Mouse (Mus musculus): ENCODE data around the gene Mt2. TPM values are rescaled to one million over a fixed set of nuclear protein-coding genes. Genes with fewer than 3 reads are reported as not detected.

Mt2 gene
- total and polyA plus RNA-seq, 3 experiments = 4.3 to 212 (median 54.4) TPM

DNA sequence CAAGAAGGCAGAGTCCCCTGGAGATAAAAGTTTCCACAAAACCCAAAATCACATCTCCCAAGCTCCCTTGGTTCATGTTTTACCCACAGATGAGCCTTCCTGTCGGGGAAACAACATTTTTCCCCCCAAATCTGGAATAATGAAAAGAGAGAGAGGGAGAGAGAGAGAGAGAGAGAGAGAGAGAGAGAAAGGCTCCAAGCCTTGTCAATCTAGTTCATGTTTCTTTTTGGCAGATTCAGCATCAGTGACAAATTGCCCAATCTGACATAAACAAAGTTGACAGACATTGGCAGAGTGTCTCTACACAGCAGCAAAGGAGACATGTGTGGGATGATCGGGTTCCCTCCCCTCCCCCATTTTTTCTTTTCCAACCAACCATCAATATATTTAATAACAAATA lies 35.0 kb downstream of the Mt2 start:
- H3K4me1 ChIP-seq (ENCODE audit: control insufficient read depth in 1 of 2, insufficient read depth in 2 of 2) = no peaks in the 10 kb centered on the region
- no peak overlapping the region for H3K27ac ChIP-seq (ENCODE audit: insufficient read depth, low read depth)
- in situ Hi-C loops (cut with MboI; ENCODE audit: low pct_ligation_motif_present, low pct_unique_long_range_greater_than_20kb, low sequenced_read_pairs) (no loop called here), dilution Hi-C loops (cut with MboI; ENCODE audit: extremely low pct_ligation_motif_present, extremely low pct_unique_long_range_greater_than_20kb, low sequenced_read_pairs) (no loop called here)
- H3K36me3 ChIP-seq (replicated peaks in 1 of 2; ENCODE audit: control insufficient read depth in 1 of 2, insufficient read depth in 1 of 2, low read length in 1 of 2) = no peaks in the 10 kb centered on the region
- H3K4me2 ChIP-seq (ENCODE audit: insufficient read depth, low read depth, poor library complexity, severe bottlenecking) = 0 out of 2 replicates have a peak overlapping the region, but pooled peaks have one; percentile 37
- H3K4me3 ChIP-seq (replicated peaks in 1 of 3; ENCODE audit: low read depth in 2 of 3, low read length in 2 of 3, poor library complexity in 1 of 3) = no peak overlapping the region
- TF ChIP-seq KAT2A (IDR thresholded peaks at IDR 0.05; ENCODE audit: insufficient replicate concordance, low read length) (no peak), ZNF384 (IDR thresholded peaks at IDR 0.05; ENCODE audit: low read depth, low read length) (no peak)
- H3K79me2 ChIP-seq (replicated peaks; ENCODE audit: control insufficient read depth, extremely low read depth, insufficient read depth, poor library complexity, severe bottlenecking) = no peaks in the 10 kb centered on the region
- peaks cover 7% of the 10 kb centered on the region for H3K27me3 ChIP-seq (replicated peaks)
- H3K9me3 ChIP-seq (replicated peaks; ENCODE audit: low read length) = no peaks in the 10 kb centered on the region
- H3K9ac ChIP-seq (ENCODE audit: insufficient read depth, low read depth) = peak overlapping the region; percentile 54; the same call in 1 of the 2 replicates
- no peak for DNase-seq (ENCODE audit: extremely low read depth)

DNA sequence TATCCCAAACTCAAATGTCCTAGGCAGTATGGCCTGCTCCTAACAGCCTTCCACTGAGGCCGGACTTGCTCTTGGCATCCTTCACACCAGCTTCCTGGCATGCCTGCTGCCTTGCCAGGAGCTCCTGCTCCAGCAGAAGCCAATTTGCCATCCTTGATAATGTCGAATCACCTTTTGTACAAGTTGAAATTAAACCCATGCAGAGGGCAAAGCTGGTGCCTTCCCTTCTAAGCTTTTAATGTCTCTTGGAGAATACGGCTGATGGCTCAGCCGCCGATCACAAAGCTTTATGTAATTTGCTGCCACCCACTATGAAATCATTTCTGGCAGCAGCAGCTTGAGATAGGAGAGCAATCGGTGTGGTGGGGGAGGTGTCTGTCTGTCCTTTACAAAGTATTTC lies 37.2 kb downstream of the Mt2 start:
- no peak overlapping the region for H3K4me2 ChIP-seq (ENCODE audit: insufficient read depth, low read depth, poor library complexity, severe bottlenecking)
- no peaks in the 10 kb centered on the region for H3K79me2 ChIP-seq (replicated peaks; ENCODE audit: control insufficient read depth, extremely low read depth, insufficient read depth, poor library complexity, severe bottlenecking)
- in situ Hi-C loops (cut with MboI; ENCODE audit: low pct_ligation_motif_present, low pct_unique_long_range_greater_than_20kb, low sequenced_read_pairs) = no loop called here
- no peak overlapping the region for H3K4me3 ChIP-seq (replicated peaks in 1 of 3; ENCODE audit: low read depth in 2 of 3, low read length in 2 of 3, poor library complexity in 1 of 3)
- dilution Hi-C loops (cut with MboI; ENCODE audit: extremely low pct_ligation_motif_present, extremely low pct_unique_long_range_greater_than_20kb, low sequenced_read_pairs) = no loop called here
- peaks cover 0 to 6% of the 10 kb centered on the region in 2 experiments; a peak in 2 of 4 replicates for H3K4me1 ChIP-seq (ENCODE audit: control insufficient read depth in 1 of 2, insufficient read depth in 2 of 2)
- no peak for TF ChIP-seq RCOR1 (conservative IDR thresholded peaks at IDR 0.05; ENCODE audit: low read depth, low read length)
- TF ChIP-seq USF1 (IDR thresholded peaks at IDR 0.05; ENCODE audit: low read depth, low read length) = no peak
- TF ChIP-seq BHLHE40 (IDR thresholded peaks at IDR 0.05; ENCODE audit: low read depth, low read length) = no peak
- no peak for TF ChIP-seq UBTF (IDR thresholded peaks at IDR 0.05; ENCODE audit: low read depth, low read length)
- TF ChIP-seq MAZ (IDR thresholded peaks at IDR 0.05; ENCODE audit: low read depth, low read length) = no peak
- no peak for TF ChIP-seq ZC3H11A (IDR thresholded peaks at IDR 0.05; ENCODE audit: low read depth, low read length)
- TF ChIP-seq SIN3A (IDR thresholded peaks at IDR 0.05; ENCODE audit: low read length) = no peak
- TF ChIP-seq ETS1 (conservative IDR thresholded peaks at IDR 0.05; ENCODE audit: low read depth, low read length) = no peak
- TF ChIP-seq SMC3 (IDR thresholded peaks at IDR 0.05; ENCODE audit: low read depth, low read length) = no peak
- TF ChIP-seq NRF1 (IDR thresholded peaks at IDR 0.05; ENCODE audit: low read depth, low read length) = no peak
- TF ChIP-seq JUND (conservative IDR thresholded peaks at IDR 0.05; ENCODE audit: low read depth, low read length) = no peak
- no peak for TF ChIP-seq ZMIZ1 (IDR thresholded peaks at IDR 0.05; ENCODE audit: low read depth, low read length)
- TF ChIP-seq EP300 (IDR thresholded peaks at IDR 0.05; ENCODE audit: low read length) = no peak
- H3K27ac ChIP-seq (ENCODE audit: insufficient read depth, low read depth) = no peak overlapping the region
- DNase-seq (ENCODE audit: extremely low read depth) = no peak
- no peaks in the 10 kb centered on the region for H3K9me3 ChIP-seq (replicated peaks; ENCODE audit: low read length)
- no peak overlapping the region for H3K9ac ChIP-seq (ENCODE audit: insufficient read depth, low read depth)
- no peaks in the 10 kb centered on the region for H3K36me3 ChIP-seq (replicated peaks in 1 of 2; ENCODE audit: control insufficient read depth in 1 of 2, insufficient read depth in 1 of 2, low read length in 1 of 2)
- peaks cover 4% of the 10 kb centered on the region for H3K27me3 ChIP-seq (replicated peaks)
